Mouse (Mus musculus): ENCODE measurements around the gene Stap2. TPM values are rescaled to one million over a fixed set of nuclear protein-coding genes. Genes with fewer than 3 reads are reported as not detected.

The Stap2 gene
- polyA plus RNA-seq, 1 experiment = 6.0 TPM

- no peak for TF ChIP-seq CTCF (IDR thresholded peaks at IDR 0.05; ENCODE audit: extremely low read depth, insufficient read depth, low read length)
- TF ChIP-seq POLR2A (IDR thresholded peaks at IDR 0.05; ENCODE audit: extremely low read depth, insufficient read depth, low read length) = no peak
- Histone ChIP-seq H3K4me1 (ENCODE audit: control insufficient read depth, insufficient read depth, low read length) (peaks cover 2% of the 10 kb centered on the region), H3K27ac (ENCODE audit: insufficient read depth, low read length) (no peak overlapping the region), H3K4me3 (ENCODE audit: insufficient read depth, low read length) (no peak overlapping the region)
Measured at GRCm38 (mm10) chr17:55964496-55964895, 40.9 kb downstream of the Stap2 start.

DNA sequence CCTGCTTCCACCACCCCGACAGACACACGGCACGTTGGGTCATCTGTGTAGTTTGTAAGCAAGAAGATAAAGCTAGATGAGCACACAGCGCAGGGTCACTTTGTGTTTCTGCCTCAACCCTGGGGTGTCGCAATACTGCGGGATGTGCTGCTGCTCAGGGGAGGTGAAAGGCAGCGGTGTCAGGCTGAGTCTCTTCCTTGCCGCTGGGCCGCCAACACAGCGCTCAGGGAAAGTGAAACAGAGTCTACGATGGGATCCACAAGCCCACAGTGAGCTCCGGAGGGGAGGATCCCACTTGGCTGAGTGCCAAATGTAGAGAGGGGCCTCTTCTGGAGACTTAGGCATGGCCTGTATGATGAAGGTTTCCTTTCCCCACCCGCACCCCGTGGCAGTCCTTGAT, 42.2 kb downstream of the Stap2 start:
- H3K27ac ChIP-seq (ENCODE audit: insufficient read depth, low read length) = no peak overlapping the region
- TF ChIP-seq CTCF (IDR thresholded peaks at IDR 0.05; ENCODE audit: extremely low read depth, insufficient read depth, low read length) (no peak), POLR2A (IDR thresholded peaks at IDR 0.05; ENCODE audit: extremely low read depth, insufficient read depth, low read length) (no peak)
- H3K4me3 ChIP-seq (ENCODE audit: insufficient read depth, low read length) = no peak overlapping the region
- H3K4me1 ChIP-seq (ENCODE audit: control insufficient read depth, insufficient read depth, low read length) = peaks cover 2% of the 10 kb centered on the region

DNA sequence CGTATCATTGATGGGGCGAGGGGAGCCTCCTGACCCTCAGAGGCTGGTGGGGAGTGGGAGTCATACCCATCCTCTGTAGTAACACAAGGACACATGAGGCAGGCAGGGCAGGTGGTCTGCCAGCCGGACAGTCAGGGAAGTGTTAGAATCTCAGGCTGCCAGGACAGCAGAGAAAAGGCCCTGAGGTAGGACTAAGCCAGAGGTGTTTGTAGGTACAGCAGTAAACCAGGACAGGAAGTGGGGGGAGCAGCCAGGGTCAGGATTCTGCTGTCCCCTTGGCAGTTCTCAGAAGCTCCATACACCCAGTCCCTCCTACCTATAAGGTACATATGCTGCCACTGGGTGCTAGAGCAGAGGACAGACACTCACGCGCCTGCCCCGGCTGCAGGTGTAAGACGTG, 43.8 kb downstream of the Stap2 start:
- Histone ChIP-seq H3K4me3 (ENCODE audit: insufficient read depth, low read length) (no peak overlapping the region), H3K27ac (ENCODE audit: insufficient read depth, low read length) (no peak overlapping the region), H3K4me1 (ENCODE audit: control insufficient read depth, insufficient read depth, low read length) (peaks cover 2% of the 10 kb centered on the region)
- TF ChIP-seq CTCF (IDR thresholded peaks at IDR 0.05; ENCODE audit: extremely low read depth, insufficient read depth, low read length) = no peak
- no peak for TF ChIP-seq POLR2A (IDR thresholded peaks at IDR 0.05; ENCODE audit: extremely low read depth, insufficient read depth, low read length)

DNA sequence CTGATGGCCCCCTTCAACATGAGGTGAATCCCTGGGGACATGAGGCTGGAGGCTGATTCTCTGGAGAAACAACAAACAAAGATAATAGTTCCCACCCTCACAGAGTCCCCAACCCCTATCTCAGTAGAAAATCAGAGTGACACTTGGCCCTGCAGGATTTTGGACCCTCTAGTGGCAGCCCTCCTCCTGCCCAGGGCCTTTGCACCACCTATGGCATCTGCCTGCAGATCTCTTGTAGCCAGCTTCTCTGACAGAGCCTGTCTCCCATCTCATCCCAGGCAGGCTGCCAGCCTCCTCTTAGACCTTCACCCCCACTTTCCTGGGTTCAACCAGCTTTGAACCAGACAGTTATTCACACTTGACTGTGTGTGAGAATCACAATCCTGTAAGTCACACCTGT, 44.6 kb downstream of the Stap2 start:
- TF ChIP-seq POLR2A (IDR thresholded peaks at IDR 0.05; ENCODE audit: extremely low read depth, insufficient read depth, low read length) (no peak), CTCF (IDR thresholded peaks at IDR 0.05; ENCODE audit: extremely low read depth, insufficient read depth, low read length) (no peak)

DNA sequence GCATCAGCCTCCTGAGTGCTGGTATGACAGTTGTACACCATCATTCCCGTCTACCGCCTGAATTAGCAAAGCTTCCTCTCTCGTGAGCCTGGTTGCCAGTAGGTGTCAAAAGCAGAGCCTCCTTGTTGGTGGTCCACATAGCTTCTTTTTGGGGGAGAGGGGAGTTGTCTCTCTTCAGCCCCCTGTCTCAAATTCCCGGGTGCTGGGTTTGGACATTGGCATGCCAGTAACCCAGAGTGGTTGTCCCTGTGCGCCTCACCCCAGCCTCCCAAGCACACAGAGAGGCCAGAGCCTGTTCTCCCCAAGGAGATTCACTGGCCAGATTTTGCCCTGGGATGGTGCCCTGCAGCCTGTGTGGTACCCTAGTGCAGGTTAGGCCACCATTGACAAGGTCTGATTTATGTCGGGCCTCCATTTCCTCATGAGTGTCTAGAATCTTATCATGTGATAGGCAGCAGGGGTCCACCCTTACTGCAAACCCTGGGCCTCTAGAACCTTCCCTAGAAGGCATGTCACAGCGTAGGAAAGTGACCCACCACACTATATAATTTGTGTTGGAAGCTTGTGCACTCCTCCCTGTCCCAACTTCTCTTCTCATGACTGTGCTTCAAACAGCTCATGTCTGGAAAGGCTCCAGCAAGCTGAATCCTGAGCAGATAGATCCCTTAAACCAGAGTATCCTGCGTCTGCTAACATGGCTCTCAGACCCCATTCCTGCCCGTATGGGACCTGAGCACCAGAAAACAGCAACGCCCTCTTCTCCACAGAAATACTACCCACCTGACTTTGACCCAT, 45.2 kb downstream of the Stap2 start:
- peak overlapping the region; percentile 37; the same call in 1 of the 2 replicates for H3K4me3 ChIP-seq (ENCODE audit: insufficient read depth, low read length)
- peaks cover 2% of the 10 kb centered on the region for H3K4me1 ChIP-seq (ENCODE audit: control insufficient read depth, insufficient read depth, low read length)
- TF ChIP-seq CTCF (IDR thresholded peaks at IDR 0.05; ENCODE audit: extremely low read depth, insufficient read depth, low read length) (no peak), POLR2A (IDR thresholded peaks at IDR 0.05; ENCODE audit: extremely low read depth, insufficient read depth, low read length) (no peak)
- no peak overlapping the region for H3K27ac ChIP-seq (ENCODE audit: insufficient read depth, low read length)

More for the DNA sequence above, 44.6 kb downstream of the Stap2 start:
- H3K4me3 ChIP-seq (ENCODE audit: insufficient read depth, low read length) = no peak overlapping the region
- no peak overlapping the region for H3K27ac ChIP-seq (ENCODE audit: insufficient read depth, low read length)
- peaks cover 2% of the 10 kb centered on the region for H3K4me1 ChIP-seq (ENCODE audit: control insufficient read depth, insufficient read depth, low read length)

DNA sequence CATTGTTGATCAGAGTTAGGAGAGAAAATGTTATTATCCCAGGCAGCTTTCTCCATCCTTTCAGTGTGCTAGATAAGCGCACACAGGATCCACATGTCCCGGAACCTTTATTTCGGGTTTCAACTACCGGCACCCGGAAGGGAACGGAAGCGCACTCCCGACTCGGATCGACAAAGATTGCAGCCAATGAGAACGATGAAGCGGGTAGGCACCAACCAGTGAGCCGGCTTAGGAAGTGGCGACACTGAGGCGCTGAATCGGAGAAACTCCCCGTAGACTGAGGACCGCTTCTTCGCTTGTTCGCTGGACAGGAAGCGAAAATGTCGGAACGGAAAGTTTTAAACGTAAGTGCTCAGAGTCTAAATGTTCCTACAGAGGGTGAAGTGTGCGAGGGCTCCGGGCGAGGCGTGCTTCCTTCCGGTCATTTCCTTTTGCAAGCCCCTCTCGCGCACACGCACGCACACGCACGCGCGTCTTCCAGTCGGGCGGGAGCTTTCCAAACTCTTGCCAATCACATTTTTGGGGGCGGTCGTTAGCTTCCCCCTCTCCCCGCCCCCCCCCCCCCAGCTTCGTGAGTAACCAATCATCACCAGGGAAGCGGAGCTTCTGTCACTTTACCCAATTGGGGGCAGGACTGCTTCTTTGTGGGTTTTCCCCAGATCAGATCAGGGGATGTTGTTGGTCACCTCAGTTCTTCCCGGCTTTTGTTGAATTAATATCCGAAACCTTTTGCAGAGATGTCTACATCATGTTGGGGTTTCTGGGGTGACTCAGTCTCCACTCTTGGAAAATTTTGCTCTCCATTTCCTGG, 46.3 kb downstream of the Stap2 start, which contains the start of gene Yju2:
Gene Yju2, plus strand, starts transcription at position 182 of the 811 bp plus-strand sequence.
- TF ChIP-seq POLR2A (IDR thresholded peaks at IDR 0.05; ENCODE audit: extremely low read depth, insufficient read depth, low read length) (peak; percentile 69; the same call in 1 of the 2 replicates), CTCF (IDR thresholded peaks at IDR 0.05; ENCODE audit: extremely low read depth, insufficient read depth, low read length) (no peak)
- peaks cover 2% of the 10 kb centered on the region for H3K4me1 ChIP-seq (ENCODE audit: control insufficient read depth, insufficient read depth, low read length)
- H3K4me3 ChIP-seq (ENCODE audit: insufficient read depth, low read length) = peak within 1 kb of the TSS; percentile 37
- H3K27ac ChIP-seq (ENCODE audit: insufficient read depth, low read length) = peak within 1 kb of the TSS; percentile 40

DNA sequence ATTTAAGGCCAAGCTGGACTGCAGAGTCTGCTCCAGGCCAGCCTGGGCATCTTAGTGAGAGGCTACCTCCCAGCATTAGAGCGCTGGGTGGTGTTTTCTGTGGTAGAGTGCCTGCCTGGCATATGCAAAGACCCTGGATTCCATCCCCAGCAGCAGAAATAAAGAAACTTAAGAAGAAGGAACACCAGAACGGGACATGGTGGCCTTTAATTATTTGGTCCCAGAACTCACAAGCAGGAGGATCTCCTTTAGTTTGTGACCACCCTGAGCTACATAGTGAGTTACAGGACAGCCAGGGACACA, 46.8 kb downstream of the Stap2 start:
- TF ChIP-seq CTCF (IDR thresholded peaks at IDR 0.05; ENCODE audit: extremely low read depth, insufficient read depth, low read length) (no peak), POLR2A (IDR thresholded peaks at IDR 0.05; ENCODE audit: extremely low read depth, insufficient read depth, low read length) (no peak)
- Histone ChIP-seq H3K27ac (ENCODE audit: insufficient read depth, low read length) (no peak overlapping the region), H3K4me3 (ENCODE audit: insufficient read depth, low read length) (peak overlapping the region; percentile 37), H3K4me1 (ENCODE audit: control insufficient read depth, insufficient read depth, low read length) (peaks cover 2% of the 10 kb centered on the region)

DNA sequence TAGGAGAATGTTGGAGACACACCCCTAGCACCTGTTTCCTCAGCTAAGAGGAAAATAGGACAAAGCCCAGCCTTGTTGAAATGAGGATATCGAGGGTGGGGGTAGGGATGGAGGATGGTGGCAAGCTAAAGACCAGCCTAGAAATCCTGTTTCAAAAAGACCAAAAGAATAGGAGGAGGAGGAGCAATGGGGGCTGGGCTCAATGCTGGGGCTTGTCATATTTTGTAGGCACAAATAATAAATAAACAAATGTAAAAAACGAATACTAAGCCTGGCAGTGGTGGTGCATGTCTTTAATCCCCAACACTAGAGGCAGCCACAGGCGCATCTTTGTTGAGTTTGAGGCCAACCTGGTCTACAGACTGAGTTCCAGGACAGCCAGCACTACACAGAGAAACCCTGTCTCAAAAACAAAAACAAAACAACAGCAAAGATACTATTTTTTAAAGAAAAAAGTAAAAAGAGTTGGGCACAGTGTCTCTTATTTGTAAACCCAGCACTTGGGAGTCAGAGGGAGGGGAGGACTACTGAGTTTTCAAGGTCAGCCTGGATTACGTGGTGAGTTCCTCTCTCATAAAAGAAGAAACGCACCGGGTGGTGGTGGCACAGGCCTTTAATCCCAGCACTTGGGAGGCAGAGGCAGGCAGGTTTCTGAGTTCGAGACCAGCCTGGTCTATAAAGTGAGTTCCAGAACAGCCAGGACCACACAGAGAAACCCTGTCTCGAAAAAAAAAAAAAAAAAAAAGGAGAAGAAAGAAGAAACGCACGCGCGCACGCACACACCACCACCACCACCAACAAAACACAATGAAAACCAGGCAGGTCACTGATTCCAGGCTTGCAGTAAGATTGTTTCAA, 47.4 kb downstream of the Stap2 start:
- Histone ChIP-seq H3K4me1 (ENCODE audit: control insufficient read depth, insufficient read depth, low read length) (peaks cover 2% of the 10 kb centered on the region), H3K27ac (ENCODE audit: insufficient read depth, low read length) (no peak overlapping the region), H3K4me3 (ENCODE audit: insufficient read depth, low read length) (0 out of 2 replicates have a peak overlapping the region, but pooled peaks have one; percentile 37)
- TF ChIP-seq CTCF (IDR thresholded peaks at IDR 0.05; ENCODE audit: extremely low read depth, insufficient read depth, low read length) = no peak
- TF ChIP-seq POLR2A (IDR thresholded peaks at IDR 0.05; ENCODE audit: extremely low read depth, insufficient read depth, low read length) = no peak

DNA sequence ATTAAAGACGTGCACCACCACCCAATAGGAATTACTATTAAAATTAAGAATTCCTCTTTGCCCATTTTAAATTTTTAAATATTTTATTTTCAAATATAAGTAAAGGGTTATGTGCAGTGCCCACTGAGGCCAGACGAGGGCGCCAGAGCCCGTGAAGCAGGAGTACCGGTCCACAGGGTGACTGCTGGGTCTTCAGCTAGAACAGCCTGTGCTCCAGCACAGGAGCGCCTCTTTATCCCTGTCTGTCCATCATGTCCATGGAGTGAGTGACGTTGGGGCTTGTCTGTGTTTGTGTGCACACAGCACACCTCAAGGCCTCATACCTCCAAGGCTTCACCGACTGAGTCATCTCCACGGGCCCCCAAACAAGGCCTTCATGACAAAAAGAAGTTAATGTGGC, 48.2 kb downstream of the Stap2 start:
- H3K27ac ChIP-seq (ENCODE audit: insufficient read depth, low read length) = 0 out of 2 replicates have a peak overlapping the region, but pooled peaks have one; percentile 14
- TF ChIP-seq CTCF (IDR thresholded peaks at IDR 0.05; ENCODE audit: extremely low read depth, insufficient read depth, low read length) (peak; percentile 72), POLR2A (IDR thresholded peaks at IDR 0.05; ENCODE audit: extremely low read depth, insufficient read depth, low read length) (no peak)

More for the DNA sequence above, 48.2 kb downstream of the Stap2 start:
- H3K4me1 ChIP-seq (ENCODE audit: control insufficient read depth, insufficient read depth, low read length) = peaks cover 2% of the 10 kb centered on the region
- H3K4me3 ChIP-seq (ENCODE audit: insufficient read depth, low read length) = no peak overlapping the region

Measured in cortical plate, adult 2 months (tissue).